Mouse (Mus musculus): ENCODE data around the gene Arl6ip6. TPM values are rescaled to one million over a fixed set of nuclear protein-coding genes. Genes with fewer than 3 reads are reported as not detected.

Arl6ip6 gene
- polyA plus RNA-seq (2015; fragmentation: Nextera tagmentation; extraction: Ambion mirVana) = 19.9 and 21.2 TPM in 2 replicates

GRCm38 (mm10) chr2:53191523-53192220 is at the start of gene Arl6ip6:
Gene Arl6ip6 (plus strand): TSS chr2:53191726.
- Histone ChIP-seq H3K27me3 (ENCODE audit: insufficient read depth, low read length) (no peaks in the 10 kb centered on the region), H3K4me3 (ENCODE audit: low read depth, low read length) (peak within 1 kb of the TSS; percentile 86), H3K9ac (replicated peaks) (peak within 1 kb of the TSS; percentile 94), H3K36me3 (replicated peaks; ENCODE audit: insufficient read depth, low read length) (peaks cover 28% of the 10 kb centered on the region), H3K9me3 (ENCODE audit: low read length) (no peaks in the 10 kb centered on the region), H3K4me2 (ENCODE audit: low read depth, low read length) (peak within 1 kb of the TSS; percentile 95), H3K4me1 (ENCODE audit: insufficient read depth) (peaks cover 12% of the 10 kb centered on the region), H3K27ac (ENCODE audit: low read depth) (peak within 1 kb of the TSS; percentile 100)
- DNase-seq = peak; percentile 99
- TF ChIP-seq CTCF (IDR thresholded peaks at IDR 0.05; ENCODE audit: low read depth) (no peak), EP300 (IDR thresholded peaks at IDR 0.05; ENCODE audit: low read depth) (peak; percentile 66; the same call in 1 of the 2 replicates)
- peak; percentile 84 for ATAC-seq
- WGBS (ENCODE audit: insufficient replicate concordance) = under 1% methylated on average over 65 of the region's 82 CpGs

- H3K9me3 ChIP-seq (ENCODE audit: low read length) = no peaks in the 10 kb centered on the region
- H3K4me3 ChIP-seq (ENCODE audit: low read depth, low read length) = no peak overlapping the region
- H3K27me3 ChIP-seq (ENCODE audit: insufficient read depth, low read length) = no peaks in the 10 kb centered on the region
- peaks cover 51% of the 10 kb centered on the region for H3K36me3 ChIP-seq (replicated peaks; ENCODE audit: insufficient read depth, low read length)
- no peaks in the 10 kb centered on the region for H3K4me1 ChIP-seq (ENCODE audit: insufficient read depth)
- TF ChIP-seq EP300 (IDR thresholded peaks at IDR 0.05; ENCODE audit: low read depth) (no peak), CTCF (IDR thresholded peaks at IDR 0.05; ENCODE audit: low read depth) (no peak)
- DNase-seq (no peak), ATAC-seq (no peak)
- no peak overlapping the region for H3K9ac ChIP-seq (replicated peaks)
- no peak overlapping the region for H3K27ac ChIP-seq (ENCODE audit: low read depth)
- H3K4me2 ChIP-seq (ENCODE audit: low read depth, low read length) = no peak overlapping the region
Measured at GRCm38 (mm10) chr2:53146852-53147251, 44.7 kb upstream of the Arl6ip6 start.

GRCm38 (mm10) chr2:53173966-53174365 is 17.6 kb upstream of the Arl6ip6 start:
- no peak for ATAC-seq

GRCm38 (mm10) chr2:53178966-53179365 is 12.6 kb upstream of the Arl6ip6 start:
- no peak overlapping the region for H3K4me3 ChIP-seq (ENCODE audit: low read depth, low read length)
- ATAC-seq = no peak
- H3K27ac ChIP-seq (ENCODE audit: low read depth) = no peak overlapping the region
- 65% methylated on average over 3 of the region's 3 CpGs for WGBS (ENCODE audit: insufficient replicate concordance)
- peaks cover 18% of the 10 kb centered on the region for H3K36me3 ChIP-seq (replicated peaks; ENCODE audit: insufficient read depth, low read length)
- no peak for DNase-seq
- H3K27me3 ChIP-seq (ENCODE audit: insufficient read depth, low read length) = no peaks in the 10 kb centered on the region
- TF ChIP-seq CTCF (IDR thresholded peaks at IDR 0.05; ENCODE audit: low read depth) (no peak), EP300 (IDR thresholded peaks at IDR 0.05; ENCODE audit: low read depth) (no peak)
- no peak overlapping the region for H3K9ac ChIP-seq (replicated peaks)
- H3K4me2 ChIP-seq (ENCODE audit: low read depth, low read length) = no peak overlapping the region
- H3K9me3 ChIP-seq (ENCODE audit: low read length) = no peaks in the 10 kb centered on the region
- peaks cover 8% of the 10 kb centered on the region for H3K4me1 ChIP-seq (ENCODE audit: insufficient read depth)

More at GRCm38 (mm10) chr2:53173966-53174365, 17.6 kb upstream of the Arl6ip6 start:
- peaks cover 25% of the 10 kb centered on the region for H3K36me3 ChIP-seq (replicated peaks; ENCODE audit: insufficient read depth, low read length)
- TF ChIP-seq CTCF (IDR thresholded peaks at IDR 0.05; ENCODE audit: low read depth) (no peak), EP300 (IDR thresholded peaks at IDR 0.05; ENCODE audit: low read depth) (no peak)
- H3K4me2 ChIP-seq (ENCODE audit: low read depth, low read length) = no peak overlapping the region
- no peak for DNase-seq
- no peak overlapping the region for H3K9ac ChIP-seq (replicated peaks)
- no peaks in the 10 kb centered on the region for H3K9me3 ChIP-seq (ENCODE audit: low read length)
- H3K27ac ChIP-seq (ENCODE audit: low read depth) = no peak overlapping the region
- no peaks in the 10 kb centered on the region for H3K27me3 ChIP-seq (ENCODE audit: insufficient read depth, low read length)
- H3K4me3 ChIP-seq (ENCODE audit: low read depth, low read length) = no peak overlapping the region
- H3K4me1 ChIP-seq (ENCODE audit: insufficient read depth) = no peaks in the 10 kb centered on the region

- no peak overlapping the region for H3K27ac ChIP-seq (ENCODE audit: low read depth)
- H3K9me3 ChIP-seq (ENCODE audit: low read length) = no peaks in the 10 kb centered on the region
- peaks cover 12% of the 10 kb centered on the region for H3K36me3 ChIP-seq (replicated peaks; ENCODE audit: insufficient read depth, low read length)
- TF ChIP-seq CTCF (IDR thresholded peaks at IDR 0.05; ENCODE audit: low read depth) (no peak), EP300 (IDR thresholded peaks at IDR 0.05; ENCODE audit: low read depth) (no peak)
- DNase-seq (no peak), ATAC-seq (no peak)
- peaks cover 8% of the 10 kb centered on the region for H3K4me1 ChIP-seq (ENCODE audit: insufficient read depth)
- H3K4me3 ChIP-seq (ENCODE audit: low read depth, low read length) = no peak overlapping the region
- no peak overlapping the region for H3K4me2 ChIP-seq (ENCODE audit: low read depth, low read length)
- H3K27me3 ChIP-seq (ENCODE audit: insufficient read depth, low read length) = no peaks in the 10 kb centered on the region
- no peak overlapping the region for H3K9ac ChIP-seq (replicated peaks)
Measured at GRCm38 (mm10) chr2:53179876-53180275, 11.7 kb upstream of the Arl6ip6 start.

GRCm38 (mm10) chr2:53189811-53190210 is 1.7 kb upstream of the Arl6ip6 start:
- TF ChIP-seq CTCF (IDR thresholded peaks at IDR 0.05; ENCODE audit: low read depth) (peak; percentile 46), EP300 (IDR thresholded peaks at IDR 0.05; ENCODE audit: low read depth) (no peak)
- peaks cover 13% of the 10 kb centered on the region for H3K36me3 ChIP-seq (replicated peaks; ENCODE audit: insufficient read depth, low read length)
- WGBS (ENCODE audit: insufficient replicate concordance) = 66% methylated on average over 3 of the region's 3 CpGs
- peak overlapping the region; percentile 86 for H3K4me3 ChIP-seq (ENCODE audit: low read depth, low read length)
- H3K4me2 ChIP-seq (ENCODE audit: low read depth, low read length) = peak overlapping the region; percentile 68
- peak overlapping the region; percentile 35; the same call in 1 of the 2 replicates for H3K9ac ChIP-seq (replicated peaks)
- H3K27me3 ChIP-seq (ENCODE audit: insufficient read depth, low read length) = no peaks in the 10 kb centered on the region
- DNase-seq (peak; percentile 24), ATAC-seq (no peak)
- H3K9me3 ChIP-seq (ENCODE audit: low read length) = no peaks in the 10 kb centered on the region
- H3K4me1 ChIP-seq (ENCODE audit: insufficient read depth) = peaks cover 12% of the 10 kb centered on the region
- no peak overlapping the region for H3K27ac ChIP-seq (ENCODE audit: low read depth)
